Mouse (Mus musculus): ENCODE results near the gene Ppm1l. TPM values are rescaled to one million over a fixed set of nuclear protein-coding genes. Genes with fewer than 3 reads are reported as not detected.

Gene Ppm1l
- 10 to 100 TPM; 49.7 to 54.0 TPM for total RNA-seq (2021)

- peak; percentile 90 to 91 for DNase-seq
These were observed at the start of gene Ppm1l for GRCm38 (mm10) chr3:69316391-69317195. Gene Ppm1l (plus strand): TSS chr3:69316861.

GRCm38 (mm10) chr3:69271812-69272211, 44.8 kb upstream of the Ppm1l start:
- DNase-seq, result no peak

- DNase-seq, result no peak
These were observed 42.5 kb upstream of the Ppm1l start for GRCm38 (mm10) chr3:69274018-69274663.

- DNase-seq, result peak; percentile 18 to 22
These were observed 41.9 kb upstream of the Ppm1l start for GRCm38 (mm10) chr3:69274664-69275312.

- no peak for DNase-seq
These were observed 38.0 kb upstream of the Ppm1l start for GRCm38 (mm10) chr3:69278648-69279047.

GRCm38 (mm10) chr3:69282406-69282805, 34.3 kb upstream of the Ppm1l start:
- DNase-seq, result peak; percentile 23 to 27

GRCm38 (mm10) chr3:69283085-69283847, 33.4 kb upstream of the Ppm1l start:
- DNase-seq, result no peak

GRCm38 (mm10) chr3:69289833-69290232, 26.8 kb upstream of the Ppm1l start:
- DNase-seq, result peak; percentile 32 to 35

GRCm38 (mm10) chr3:69290294-69290693, 26.4 kb upstream of the Ppm1l start:
- peak; percentile 43 to 46 for DNase-seq

GRCm38 (mm10) chr3:69290844-69291243, 25.8 kb upstream of the Ppm1l start:
- no peak for DNase-seq

GRCm38 (mm10) chr3:69292628-69293027, 24.0 kb upstream of the Ppm1l start:
- DNase-seq, result no peak

GRCm38 (mm10) chr3:69296270-69296669, 20.4 kb upstream of the Ppm1l start:
- DNase-seq, result no peak

- no peak for DNase-seq
These were observed 16.5 kb upstream of the Ppm1l start for GRCm38 (mm10) chr3:69300121-69300520.

GRCm38 (mm10) chr3:69315810-69316390, 761 bp upstream of the Ppm1l start:
- DNase-seq, result no peak

- DNase-seq, result peak; percentile 38 to 50
These were observed 827 bp downstream of the Ppm1l start for GRCm38 (mm10) chr3:69317251-69318125.

- peak in 1 of 2 experiments; percentile 12 for DNase-seq
These were observed 1.7 kb downstream of the Ppm1l start for GRCm38 (mm10) chr3:69318131-69318951.

- DNase-seq, result no peak
These were observed 2.5 kb downstream of the Ppm1l start for GRCm38 (mm10) chr3:69319061-69319720.

- DNase-seq, result no peak
These were observed 7.3 kb downstream of the Ppm1l start for GRCm38 (mm10) chr3:69323982-69324381.

- DNase-seq, result no peak
These were observed 13.2 kb downstream of the Ppm1l start for GRCm38 (mm10) chr3:69329910-69330309.

GRCm38 (mm10) chr3:69333819-69334218, 17.2 kb downstream of the Ppm1l start:
- no peak for DNase-seq

Data from layer of hippocampus, postnatal 36 days (tissue).